Mouse (Mus musculus): ENCODE data around the gene Kcnma1.

- TF ChIP-seq CTCF (IDR thresholded peaks at IDR 0.05; ENCODE audit: insufficient read depth, low read depth, low read length): no peak
- TF ChIP-seq POLR2A (IDR thresholded peaks at IDR 0.05; ENCODE audit: insufficient read depth, low read depth, low read length): no peak
Measured at GRCm38 (mm10) chr14:23397642-23398041, 616.6 kb downstream of the Kcnma1 start.

Measured in olfactory bulb, adult 2 months (tissue).